Mouse (Mus musculus) thymus, adult 2 months (tissue): ENCODE data around the gene Tgfb3. TPM values are rescaled to one million over a fixed set of nuclear protein-coding genes. Genes with fewer than 3 reads are reported as not detected.

Experiments used
- DNase-seq: peaks from one replicate; pipeline ENCODE4 v3.0.0; 2021
- H3K27ac ChIP-seq: fragments of 200-500 bp; 2 replicates; pipeline ENCODE4 v1.5.1; 2012; ENCODE audit warnings: low read length, control low read depth; ENCODE audit not compliant: control insufficient read depth, insufficient read depth
- H3K27me3 ChIP-seq: fragments of 200-500 bp; 2 replicates; pipeline ENCODE4 v1.6.1; 2012; ENCODE audit warnings: mild to moderate bottlenecking, low read length, moderate library complexity, mixed read lengths; ENCODE audit not compliant: control insufficient read depth, insufficient read depth
- H3K36me3 ChIP-seq: fragments of 200-500 bp; 2 replicates; pipeline ENCODE4 v1.6.1; 2012; ENCODE audit warnings: mild to moderate bottlenecking, low read length, moderate library complexity; ENCODE audit not compliant: control insufficient read depth, insufficient read depth
- H3K4me1 ChIP-seq: fragments of 200-500 bp; replicated peaks from 2 replicates; pipeline ENCODE4 v1.6.1; 2012; ENCODE audit warnings: low read length; ENCODE audit not compliant: control insufficient read depth, insufficient read depth
- H3K4me3 ChIP-seq: fragments of 200-500 bp; 2 replicates; pipeline ENCODE4 v1.5.1; 2012; ENCODE audit warnings: mild to moderate bottlenecking, low read length, control low read depth, moderate library complexity; ENCODE audit not compliant: control insufficient read depth, insufficient read depth
- CTCF ChIP-seq: fragments of 200-500 bp; IDR thresholded peaks from 2 replicates; pipeline ENCODE4 v1.5.1; 2012; ENCODE audit warnings: mild to moderate bottlenecking, control low read depth, low read length, moderate library complexity, borderline replicate concordance; ENCODE audit not compliant: control insufficient read depth, poor library complexity, insufficient read depth; ENCODE audit errors: extremely low read depth
- POLR2A ChIP-seq: fragments of 200-500 bp; IDR thresholded peaks from 2 replicates; pipeline ENCODE4 v1.6.1; 2012; ENCODE audit warnings: mild to moderate bottlenecking, low read length, control low read depth, moderate library complexity; ENCODE audit not compliant: control insufficient read depth, poor library complexity, insufficient read depth; ENCODE audit errors: extremely low read depth
- WGBS: fragments of 180-500 bp; shearing (Covaris S2); methylation state at CpG from one replicate; pipeline ENCODE4 v1.1.7; 2018; 5-methylcytosine and 5-hydroxymethylcytosine counted together
- polyA plus RNA-seq: library from polyadenylated mRNA; depleted of rRNA; stranded (reverse); fragments of >200 nt; gene quantifications from 2 replicates; pipeline ENCODE4 v1.2.3, GENCODE M21; 2012; rRNA removed

The Tgfb3 gene
- 3.9 and 4.3 TPM in 2 replicates for polyA plus RNA-seq

DNA sequence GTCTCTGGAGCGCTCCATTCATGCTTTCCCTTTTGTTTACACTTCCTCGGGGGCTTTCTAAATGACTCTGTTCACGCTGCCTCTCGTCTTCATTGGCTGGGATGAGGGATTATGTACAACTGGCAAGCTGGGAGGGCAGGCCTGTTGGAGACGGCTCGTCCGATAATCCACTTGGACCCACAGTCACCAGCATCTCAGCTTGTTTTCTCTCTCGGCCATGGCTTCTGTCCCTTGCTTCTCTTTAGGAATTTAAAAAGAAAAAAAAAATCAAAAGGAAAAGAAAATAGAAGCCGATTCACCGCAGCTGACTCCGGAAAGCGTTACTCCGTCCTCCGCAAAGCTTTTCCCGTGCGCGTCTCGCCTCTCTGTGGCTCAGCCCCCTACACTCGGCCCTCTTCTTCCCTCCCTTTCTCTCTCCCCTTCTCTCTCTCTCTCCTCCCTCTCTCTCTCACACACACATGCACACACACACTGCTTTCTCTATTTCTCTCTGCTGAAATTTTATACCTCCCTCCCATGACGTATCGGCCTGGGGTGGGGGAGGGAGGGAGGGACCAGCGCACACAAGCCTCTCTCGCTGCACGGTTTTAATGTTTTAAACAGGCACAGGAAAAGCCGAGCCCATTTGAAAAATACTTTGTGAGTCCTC is at the start of gene Tgfb3:
Tgfb3 (minus strand) TSS at position 489 of the 649 bp plus-strand sequence.
- no peak within 1 kb of the TSS for H3K27ac ChIP-seq
- peak; percentile 28 for DNase-seq
- peak within 1 kb of the TSS; percentile 61 for H3K4me3 ChIP-seq
- WGBS = 12% methylated on average over 25 of the region's 25 CpGs
- no peak for TF ChIP-seq CTCF
- no peak for TF ChIP-seq POLR2A
- no peaks in the 10 kb centered on the region for H3K36me3 ChIP-seq
- peaks cover 10% of the 10 kb centered on the region for H3K4me1 ChIP-seq
- H3K27me3 ChIP-seq = no peaks in the 10 kb centered on the region; the same call in 1 of the 2 replicates

DNA sequence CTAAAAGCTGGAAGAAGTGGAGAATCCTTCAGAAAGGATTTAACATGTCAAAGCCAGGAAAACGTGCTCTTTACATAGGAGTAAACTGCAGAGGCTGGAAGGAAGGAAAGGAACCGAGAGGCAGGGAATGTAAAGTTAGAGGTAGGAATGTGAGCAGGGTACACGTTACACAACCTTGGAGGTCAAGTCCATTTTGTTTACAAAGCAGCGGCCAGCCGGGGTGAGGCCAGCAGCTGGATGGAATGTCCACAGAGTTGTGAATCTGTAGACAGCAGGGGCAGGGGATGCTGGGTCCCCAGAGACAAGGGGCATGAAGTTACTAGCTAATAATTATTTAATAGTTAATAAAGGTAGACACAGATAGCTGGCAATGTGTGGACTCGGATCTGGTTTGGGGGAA is 49.3 kb upstream of the Tgfb3 start:
- no peak for DNase-seq
- Histone ChIP-seq H3K27me3 (no peaks in the 10 kb centered on the region), H3K27ac (no peak overlapping the region), H3K36me3 (no peaks in the 10 kb centered on the region), H3K4me1 (no peaks in the 10 kb centered on the region), H3K4me3 (no peak overlapping the region)
- TF ChIP-seq CTCF (no peak), POLR2A (no peak)
- WGBS = 90% methylated on average over 6 of the region's 6 CpGs

- Histone ChIP-seq H3K27ac (no peak overlapping the region), H3K36me3 (no peaks in the 10 kb centered on the region), H3K27me3 (no peaks in the 10 kb centered on the region), H3K4me1 (no peaks in the 10 kb centered on the region), H3K4me3 (no peak overlapping the region)
- 92% methylated on average over 6 of the region's 6 CpGs for WGBS
- no peak for DNase-seq
- TF ChIP-seq POLR2A (no peak), CTCF (no peak)
Observed at GRCm38 (mm10) chr12:86124016-86124415, 45.2 kb upstream of the Tgfb3 start.

DNA sequence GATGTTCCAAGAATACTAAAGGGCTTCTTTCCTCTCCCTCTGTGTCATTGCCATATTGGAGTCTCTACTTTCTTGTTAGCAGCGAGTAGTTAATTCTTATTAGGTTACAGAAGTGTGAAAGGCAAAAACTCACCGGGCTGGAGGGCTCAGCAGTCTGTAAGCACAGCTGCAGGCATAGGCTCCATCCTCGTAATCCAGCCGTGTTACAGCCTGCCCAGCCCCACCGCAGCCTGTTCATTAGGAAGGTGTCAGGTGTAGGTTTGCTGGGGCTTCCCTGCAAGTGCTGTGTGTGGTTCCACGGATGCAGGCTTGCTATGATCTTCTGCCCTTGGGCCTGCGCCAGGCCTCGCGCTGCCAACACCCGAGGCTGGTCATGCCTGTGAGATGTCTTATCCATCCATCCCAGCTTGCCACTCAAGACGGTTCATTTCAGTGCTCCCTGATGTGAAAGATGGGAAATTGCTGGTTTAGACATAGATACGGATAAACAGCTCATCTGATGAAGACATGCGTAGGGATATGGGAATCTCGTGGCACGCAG is 37.5 kb upstream of the Tgfb3 start:
- Histone ChIP-seq H3K4me3 (no peak overlapping the region), H3K27ac (no peak overlapping the region), H3K36me3 (no peaks in the 10 kb centered on the region), H3K27me3 (no peaks in the 10 kb centered on the region), H3K4me1 (no peaks in the 10 kb centered on the region)
- TF ChIP-seq POLR2A (no peak), CTCF (no peak)
- DNase-seq = no peak
- 90% methylated on average over 15 of the region's 15 CpGs for WGBS

DNA sequence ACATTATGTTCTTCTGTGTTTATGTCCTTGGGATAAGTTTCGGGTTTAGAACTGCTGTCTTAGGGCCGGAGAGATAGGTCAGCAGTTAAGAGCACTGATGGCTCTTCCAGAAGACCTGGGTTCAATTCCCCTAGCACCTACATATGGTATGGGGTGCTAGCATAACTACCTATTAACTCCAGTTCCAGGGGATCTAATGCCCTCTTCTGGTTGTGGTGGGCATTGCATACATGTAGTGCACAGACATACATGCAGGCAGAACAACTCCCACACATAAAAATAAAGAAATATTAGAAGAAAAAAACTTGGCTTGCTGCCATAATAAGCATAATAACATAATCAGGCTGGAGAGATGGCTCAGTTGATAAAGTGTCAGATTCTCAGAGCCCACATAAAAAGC is 31.8 kb upstream of the Tgfb3 start:
- WGBS = 99% methylated on average over 2 of the region's 2 CpGs
- Histone ChIP-seq H3K27ac (no peak overlapping the region), H3K36me3 (no peaks in the 10 kb centered on the region), H3K4me3 (no peak overlapping the region), H3K27me3 (no peaks in the 10 kb centered on the region), H3K4me1 (no peaks in the 10 kb centered on the region)
- TF ChIP-seq CTCF (no peak), POLR2A (no peak)
- peak; percentile 39 for DNase-seq

DNA sequence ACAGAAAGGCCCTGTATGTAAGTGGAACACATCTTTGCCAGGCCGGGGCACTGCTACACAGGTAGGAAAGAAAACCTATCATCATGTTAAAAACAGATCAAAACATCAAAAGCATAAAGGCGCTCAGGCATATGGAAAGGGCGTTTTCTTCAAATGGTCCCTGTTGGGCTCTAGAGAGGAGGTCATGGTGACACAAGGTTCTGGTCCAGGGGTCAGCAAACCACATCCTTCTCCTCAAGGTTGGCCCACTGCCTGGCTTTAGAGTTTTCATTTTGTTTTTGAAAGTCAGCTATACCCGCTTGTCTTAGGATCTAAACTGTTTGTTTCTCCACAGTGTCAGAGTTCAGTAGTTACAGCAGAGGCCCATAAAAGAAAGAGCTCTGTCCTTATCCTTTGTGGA is 30.7 kb upstream of the Tgfb3 start:
- no peak for TF ChIP-seq CTCF
- no peak for TF ChIP-seq POLR2A
- Histone ChIP-seq H3K27me3 (no peaks in the 10 kb centered on the region), H3K36me3 (no peaks in the 10 kb centered on the region), H3K4me3 (no peak overlapping the region), H3K4me1 (no peaks in the 10 kb centered on the region), H3K27ac (no peak overlapping the region)
- DNase-seq = no peak
- 87% methylated on average over 4 of the region's 4 CpGs for WGBS
